Mouse (Mus musculus): ENCODE results near the gene Mars.

DNA sequence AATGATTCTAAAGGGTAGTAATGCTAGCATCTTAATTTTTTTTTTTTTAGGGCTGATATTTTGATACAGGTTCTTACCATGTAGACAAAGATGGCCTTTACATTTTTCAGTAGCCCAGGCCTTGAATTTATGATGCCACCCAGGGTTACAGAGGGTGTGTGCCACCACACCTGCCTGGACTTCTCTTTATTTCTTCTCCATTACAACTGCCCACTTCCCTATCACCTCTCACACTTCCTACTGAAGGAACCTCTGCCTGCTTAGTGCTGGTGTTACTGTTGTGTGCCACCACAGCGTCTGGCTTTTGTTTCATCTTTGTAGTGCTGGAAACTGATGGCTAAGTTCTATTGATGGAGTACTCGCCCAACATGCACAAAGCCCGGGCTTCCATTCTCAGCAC, 49.1 kb upstream of the Mars start:
- TF ChIP-seq POLR2A (IDR thresholded peaks at IDR 0.05; ENCODE audit: borderline replicate concordance, control insufficient read depth, low read depth, low read length) (no peak), CTCF (IDR thresholded peaks at IDR 0.05; ENCODE audit: control insufficient read depth, insufficient read depth, low read length) (no peak)
